Mouse (Mus musculus) heart, adult 2 months (tissue): Measurements from ENCODE around the gene Slc27a2.

ENCODE experiments used
- CTCF ChIP-seq: fragments of 200-600 bp; IDR thresholded peaks from 2 replicates; pipeline ENCODE4 v1.8.1; 2022; ENCODE audit warnings: antibody characterized with exemption, mild to moderate bottlenecking, moderate library complexity
- POLR2A ChIP-seq: fragments of 200-500 bp; IDR thresholded peaks from 2 replicates; pipeline ENCODE4 v1.6.1; 2011; ENCODE audit warnings: mild to moderate bottlenecking, low read depth, low read length, control low read depth; ENCODE audit not compliant: insufficient read depth

DNA sequence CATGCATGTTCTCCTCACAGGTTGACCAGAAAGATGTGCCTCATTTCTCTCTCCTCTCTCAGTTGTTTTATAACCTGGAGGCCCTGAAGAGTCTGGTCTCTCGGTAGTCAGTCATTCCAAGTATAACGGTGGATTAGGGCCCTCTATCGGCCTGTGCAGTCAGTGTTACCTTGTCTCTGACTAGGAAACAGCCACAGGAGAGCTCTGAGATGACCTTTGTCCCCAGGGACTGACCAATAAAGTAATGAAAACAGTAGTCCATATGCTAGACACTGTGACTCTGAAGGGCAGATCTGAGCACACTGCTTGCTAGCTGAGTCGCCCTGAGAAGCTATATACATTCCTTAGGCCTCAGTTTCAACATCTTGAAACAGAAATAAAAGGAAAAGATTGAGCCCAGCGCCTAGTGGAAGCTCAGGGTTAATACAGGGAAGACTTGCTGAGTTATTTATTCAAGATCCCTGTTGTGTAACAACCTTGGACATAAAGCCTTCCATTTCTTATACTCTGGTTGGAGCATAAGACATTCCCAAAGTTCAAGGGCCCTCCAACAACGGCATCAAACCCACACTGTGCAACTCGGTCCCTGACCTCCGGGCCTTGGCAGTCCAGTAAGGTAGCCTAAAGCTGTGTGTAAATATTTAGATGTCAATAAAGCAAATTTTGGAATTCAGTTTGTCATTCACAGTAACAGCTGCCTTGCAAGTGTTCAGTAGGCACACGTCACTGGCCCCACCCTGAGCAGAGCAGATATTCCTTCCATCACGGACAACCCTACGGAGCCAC is 23.4 kb downstream of the Slc27a2 start:
- TF ChIP-seq POLR2A (no peak), CTCF (no peak)
